In the genomic region with DNA sequence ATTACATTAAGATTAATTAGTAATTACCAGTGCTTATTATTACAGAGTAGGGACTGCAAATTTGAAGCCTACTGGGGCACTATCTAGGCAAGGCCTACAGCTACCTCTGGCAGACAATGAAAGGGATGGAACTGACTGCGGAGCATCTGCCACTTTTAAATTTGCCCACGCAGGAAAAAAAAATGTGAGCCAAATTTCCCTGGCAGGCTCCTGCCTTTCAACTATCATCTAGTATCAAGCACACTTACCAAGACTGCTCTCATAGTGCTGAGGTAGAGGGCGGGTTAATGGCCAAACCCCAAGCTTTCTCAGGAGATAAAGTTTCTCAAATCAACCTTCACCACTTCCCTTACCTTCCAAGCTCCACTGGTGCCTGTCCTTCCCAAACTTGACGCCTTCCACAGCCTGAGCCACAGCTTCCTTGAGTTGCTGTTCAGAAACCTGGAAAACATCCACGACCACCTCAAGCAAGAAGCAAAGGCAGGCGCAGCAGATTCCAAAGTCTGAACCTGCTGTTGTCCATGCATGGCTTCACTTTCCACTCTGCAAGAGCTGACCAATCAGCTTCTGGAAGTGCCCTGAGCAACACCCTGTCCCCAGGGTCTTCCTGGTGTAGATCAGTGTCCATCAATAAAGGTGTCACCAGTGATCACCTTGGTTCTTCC, we compare ENCODE assay signal across 10 mouse cellular contexts. TPM values are rescaled to one million over a fixed set of nuclear protein-coding genes. Genes with fewer than 3 reads are reported as not detected.
DNase-seq lines count a peak whose midpoint lies in the region.
"Had no signal": no experiment of that assay in that cellular context is flagged by ENCODE, and none has a peak within 500 bp of the region (broad histone marks: within the 10 kb centered on the region; RNA-seq: fewer than 3 reads in every experiment).

No protein-coding gene starts in this region.

- peak; percentile 17 for DNase-seq in right cerebral cortex, adult 18-20 months
- no peak for DNase-seq in right cerebral cortex, postnatal 36 days (ENCODE audit: low spot score in 2 of 2)
- peak; percentile 57 to 58 for DNase-seq in cerebellum, postnatal 10 days
- peak; percentile 42 to 44 for DNase-seq in kidney, postnatal 36 days
- no peak for DNase-seq in retina, embryonic 14.5 days (ENCODE audit: low spot score)
- no peak for DNase-seq in adrenal gland, postnatal 36 days
- no peak for DNase-seq in lung, postnatal 4 days
- DNase-seq: embryo, embryonic 11 days; gastrocnemius, postnatal 36 days; lung, postnatal 14 days had no signal

RNA-seq across cellular contexts. Expression of a gene that starts 31.1 kb away (rescaled TPM):
- 10 to 100 TPM; 21.2 to 32.8 TPM for total RNA-seq in adrenal gland, postnatal 36 days (2021)

Comparison
In these comparisons a context has a peak if more than half of its experiments do, and no peak if none do; other contexts are left out.
1. DNase-seq: peak in right cerebral cortex, adult 18-20 months (single experiment), cerebellum, postnatal 10 days (2 of 2) and kidney, postnatal 36 days (2 of 2); none in right cerebral cortex, postnatal 36 days (0 of 2), retina, embryonic 14.5 days (single experiment), adrenal gland, postnatal 36 days (0 of 2) and lung, postnatal 4 days (0 of 2).